Mouse (Mus musculus): ENCODE data around the gene Kctd13.

Kctd13 gene

DNA sequence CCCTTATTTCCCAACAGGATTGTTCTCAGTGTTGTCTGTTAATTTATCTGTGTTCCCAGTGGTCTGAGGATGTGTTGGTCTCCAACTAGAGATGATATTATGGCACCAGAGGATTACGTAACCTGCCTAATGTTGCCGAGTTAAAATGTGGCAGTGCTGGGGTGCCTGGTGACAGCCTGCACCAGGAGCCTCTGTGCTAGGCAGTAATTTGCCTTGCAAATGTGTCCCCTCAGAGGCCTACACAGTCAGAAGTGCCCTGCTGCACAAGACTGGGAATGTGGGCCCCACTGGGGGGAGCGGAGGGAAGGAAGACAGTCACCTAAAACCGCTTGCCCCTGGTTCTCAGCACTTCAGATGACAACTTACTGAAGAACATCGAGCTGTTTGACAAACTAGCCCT is 13.1 kb downstream of the Kctd13 start:
- in situ Hi-C loops (cut with MseI, MboI), result no loop called here

DNA sequence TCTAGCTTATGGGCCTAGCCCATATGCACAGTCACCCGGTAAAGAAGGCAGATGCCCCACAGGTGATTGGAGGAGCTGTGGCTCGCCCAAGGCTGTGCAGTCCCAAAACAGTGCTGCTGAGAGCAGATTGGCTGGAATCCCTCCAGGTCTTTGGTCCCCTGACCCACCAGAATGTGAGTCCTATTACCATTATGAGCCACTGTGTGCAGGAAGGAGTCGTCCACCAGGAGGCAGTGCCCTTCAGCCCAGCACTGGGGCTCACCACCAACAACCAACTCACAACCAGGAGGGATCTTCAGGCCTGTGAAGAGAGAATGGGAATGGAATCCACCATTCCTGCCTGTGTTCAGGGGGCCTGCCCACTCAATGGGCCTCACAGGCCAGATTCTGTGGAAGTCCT is 17.9 kb downstream of the Kctd13 start:
- in situ Hi-C loops (cut with MseI, MboI), result no loop called here

DNA sequence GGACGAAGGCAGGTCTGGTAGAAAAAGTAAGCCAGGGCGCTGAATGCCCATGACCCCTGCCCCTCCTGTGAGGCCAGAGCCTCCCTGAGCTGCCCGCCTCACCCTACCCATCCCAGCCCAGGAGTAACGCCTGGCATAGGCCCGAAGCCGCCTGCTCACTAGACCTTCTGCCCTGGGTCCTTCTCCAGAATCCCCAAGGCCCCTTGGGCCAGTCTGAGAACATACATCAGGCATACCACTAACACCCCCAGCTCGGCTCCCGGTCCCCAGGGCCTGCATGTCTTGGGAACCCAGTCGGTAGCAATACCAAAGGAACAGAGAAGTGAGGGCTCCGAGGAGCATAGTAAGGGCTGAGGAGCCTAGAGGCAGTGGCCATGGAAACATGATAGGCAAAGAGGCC is 19.9 kb downstream of the Kctd13 start:
- in situ Hi-C loops (cut with MseI, MboI), result no loop called here

DNA sequence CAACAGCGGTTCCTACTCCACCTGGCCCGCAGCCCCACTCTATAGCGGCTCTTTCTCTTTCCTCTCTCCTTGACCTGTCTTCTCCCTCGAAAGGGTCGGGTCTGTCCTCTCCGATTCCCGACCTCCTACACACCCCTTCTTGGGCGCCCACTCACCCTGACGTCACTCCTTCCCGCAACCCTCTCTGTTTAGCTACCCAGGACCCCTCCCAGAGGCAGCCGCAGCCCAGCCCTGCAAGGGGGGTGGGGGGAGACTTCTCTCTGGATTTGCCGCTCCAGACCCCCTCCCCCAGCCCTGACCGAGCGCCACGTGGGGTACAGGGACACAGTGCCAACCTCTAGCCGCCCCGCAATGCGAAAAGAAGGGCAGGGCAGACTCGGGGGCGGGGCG is 20.7 kb downstream of the Kctd13 start, which contains the start of gene Asphd1:
Gene Asphd1 (minus strand): TSS at position 180 of the 390 bp plus-strand sequence.
- in situ Hi-C loops (cut with MseI, MboI), result no loop called here

DNA sequence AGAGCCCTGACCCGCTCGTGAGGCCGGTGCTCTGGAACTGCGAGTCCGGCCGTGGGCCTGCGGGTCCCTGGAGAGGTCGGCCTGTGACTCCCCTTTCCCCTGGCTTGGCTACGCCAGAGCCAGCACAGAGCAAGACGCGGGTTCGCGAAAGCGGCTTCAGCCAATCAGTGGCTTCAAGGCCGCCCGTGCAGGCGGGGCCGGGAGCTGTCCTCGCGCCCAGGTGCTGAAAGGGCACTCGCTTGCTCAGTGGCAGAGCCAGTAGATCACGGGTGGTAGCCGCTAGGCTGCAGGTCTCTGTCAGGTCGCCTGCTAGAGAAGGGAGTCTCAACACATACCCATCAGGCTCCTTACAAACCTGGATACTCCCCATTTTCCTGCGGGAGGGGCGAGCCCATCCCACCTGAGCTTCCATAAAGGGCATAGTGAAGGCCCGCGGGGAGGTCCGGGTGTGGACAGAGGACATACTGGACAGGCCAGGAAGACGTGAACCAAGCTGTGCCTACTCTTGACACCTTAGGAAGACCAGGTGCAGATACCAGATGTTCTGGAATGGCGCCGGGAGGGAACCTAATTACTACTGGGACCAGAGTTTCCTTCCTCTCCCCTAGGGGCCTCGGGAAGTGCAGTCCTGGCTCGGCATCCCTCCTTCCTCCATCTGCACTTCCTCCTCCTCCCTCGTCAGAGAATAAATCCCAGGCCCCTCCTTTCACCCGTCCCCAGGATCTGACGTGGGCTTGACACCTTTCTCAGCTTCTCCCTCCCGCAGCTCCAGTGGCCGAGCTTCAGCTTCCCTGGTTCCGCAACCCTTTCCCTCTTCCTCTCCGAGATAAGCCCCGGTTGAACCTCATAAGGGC is 21.3 kb downstream of the Kctd13 start, which contains the start of gene Sez6l2:
Gene Sez6l2 (plus strand): TSS at position 771 of the 854 bp plus-strand sequence.
- in situ Hi-C loops (cut with MseI, MboI), result loop anchor here in 1 of 2 experiments (25.0 kb wide), 1 partner anchor 113 kb away; the partner anchor contains the start of genes 4930451I11Rik and Doc2a

DNA sequence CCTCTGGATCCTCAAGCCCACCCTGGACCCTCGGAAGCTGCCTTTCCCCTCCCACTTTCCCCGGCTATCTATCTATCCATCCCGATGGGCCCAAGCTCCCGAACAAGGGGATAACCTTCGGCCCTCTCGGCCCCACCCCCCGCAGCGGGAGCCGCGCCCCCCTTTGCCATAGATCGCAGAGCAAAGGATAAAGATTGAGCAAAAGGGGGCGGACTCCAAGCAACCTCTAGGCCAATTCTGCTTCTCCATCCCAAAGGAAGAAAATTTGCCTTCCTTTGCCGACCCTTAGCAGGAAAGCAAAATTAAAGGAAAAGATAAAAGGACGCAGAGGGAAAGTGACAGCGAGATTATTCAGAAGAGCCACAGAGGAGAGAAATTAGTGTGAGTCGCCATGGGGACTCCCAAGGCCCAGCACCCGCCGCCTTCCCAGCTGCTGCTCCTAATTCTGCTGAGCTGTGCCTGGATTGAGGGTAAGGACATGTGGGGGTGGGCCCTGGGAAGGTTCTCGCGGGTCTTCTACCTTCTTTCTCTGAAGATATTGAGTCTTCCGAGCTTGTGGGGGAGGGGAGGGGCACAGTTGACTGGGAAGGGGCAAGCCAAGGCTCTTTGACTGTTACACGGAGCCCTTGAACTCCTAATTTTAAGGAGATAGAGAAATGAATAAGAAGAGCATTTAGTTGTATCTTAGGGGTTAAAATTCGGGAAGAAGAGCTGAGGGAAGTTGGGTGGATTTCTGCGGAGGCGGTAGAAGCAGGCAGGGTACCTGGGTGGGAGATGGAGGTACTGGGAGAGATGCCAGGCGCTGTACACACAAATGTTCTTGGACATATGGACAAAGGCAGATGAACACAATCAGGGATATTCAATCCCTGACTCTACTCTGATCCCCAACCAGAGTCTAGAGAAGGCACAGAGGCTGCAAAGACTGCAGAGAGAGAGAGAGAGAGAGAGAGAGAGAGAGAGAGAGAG is 22.3 kb downstream of the Kctd13 start:
- in situ Hi-C loops (cut with MseI, MboI), result loop anchor here in 1 of 2 experiments (25.0 kb wide), 1 partner anchor 114 kb away; the partner anchor contains the start of genes 4930451I11Rik and Doc2a

DNA sequence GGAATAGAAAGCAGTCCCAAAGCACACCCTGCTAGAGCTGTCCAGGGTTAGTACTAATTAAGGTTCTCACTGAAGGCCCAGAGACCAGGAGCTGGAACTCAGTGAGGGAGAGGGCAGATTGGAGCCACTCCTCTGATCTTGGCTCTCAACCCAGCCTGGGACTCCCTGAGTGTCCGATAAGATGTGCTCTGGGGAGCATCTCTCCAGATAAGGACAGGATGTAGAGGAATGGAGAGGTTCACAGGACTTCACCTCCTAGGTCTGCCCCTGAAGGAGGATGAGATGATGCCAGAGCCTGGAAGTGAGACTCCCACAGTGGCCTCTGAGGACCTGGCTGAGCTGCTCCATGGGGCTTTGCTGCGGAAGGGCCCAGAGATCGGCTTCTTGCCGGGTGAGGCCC is 23.1 kb downstream of the Kctd13 start:
- in situ Hi-C loops (cut with MseI, MboI), result loop anchor here in 1 of 2 experiments (25.0 kb wide), 1 partner anchor 114 kb away; the partner anchor contains the start of genes 4930451I11Rik and Doc2a

DNA sequence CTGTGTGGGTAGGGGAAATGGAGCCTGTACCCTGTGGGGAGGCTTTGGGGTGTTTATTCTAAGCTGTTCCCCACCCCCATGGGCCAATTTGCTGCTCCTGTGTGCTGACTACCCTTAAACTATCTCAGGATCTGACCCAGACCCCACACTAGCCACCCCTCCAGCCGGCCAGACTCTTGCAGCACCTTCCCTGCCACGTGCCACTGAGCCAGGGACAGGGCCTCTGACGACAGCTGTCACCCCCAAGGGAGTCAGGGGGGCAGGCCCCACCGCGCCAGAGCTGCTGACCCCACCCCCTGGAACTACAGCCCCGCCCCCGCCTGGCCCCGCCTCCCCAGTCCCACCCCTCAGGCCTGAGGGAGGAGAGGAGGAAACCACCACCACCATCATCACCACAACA is 24.0 kb downstream of the Kctd13 start:
- in situ Hi-C loops (cut with MseI, MboI), result loop anchor here in 1 of 2 experiments (25.0 kb wide), 1 partner anchor 115 kb away; the partner anchor contains the start of genes 4930451I11Rik and Doc2a

DNA sequence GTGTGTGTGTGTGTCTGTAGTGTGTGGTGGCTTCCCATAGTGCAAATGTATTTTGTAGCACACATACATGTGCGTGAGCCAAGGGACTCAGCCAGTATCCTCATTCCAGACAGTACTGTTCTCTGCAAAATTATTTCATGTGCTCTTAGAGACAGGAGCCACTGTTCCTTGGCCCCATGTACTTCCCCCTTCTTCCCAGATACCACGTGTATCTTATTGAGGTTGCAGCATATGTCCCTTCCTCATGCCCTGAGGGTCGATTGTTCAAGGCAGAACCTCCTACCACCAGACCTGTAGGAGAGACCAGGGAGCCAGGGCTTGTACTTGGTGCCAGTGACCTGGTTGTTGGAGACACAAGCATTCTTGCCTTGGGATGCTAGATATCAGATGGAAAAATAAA is 26.4 kb downstream of the Kctd13 start:
- in situ Hi-C loops (cut with MseI, MboI), result loop anchor here in 1 of 2 experiments (25.0 kb wide), 1 partner anchor 118 kb away; the partner anchor contains the start of genes 4930451I11Rik and Doc2a

DNA sequence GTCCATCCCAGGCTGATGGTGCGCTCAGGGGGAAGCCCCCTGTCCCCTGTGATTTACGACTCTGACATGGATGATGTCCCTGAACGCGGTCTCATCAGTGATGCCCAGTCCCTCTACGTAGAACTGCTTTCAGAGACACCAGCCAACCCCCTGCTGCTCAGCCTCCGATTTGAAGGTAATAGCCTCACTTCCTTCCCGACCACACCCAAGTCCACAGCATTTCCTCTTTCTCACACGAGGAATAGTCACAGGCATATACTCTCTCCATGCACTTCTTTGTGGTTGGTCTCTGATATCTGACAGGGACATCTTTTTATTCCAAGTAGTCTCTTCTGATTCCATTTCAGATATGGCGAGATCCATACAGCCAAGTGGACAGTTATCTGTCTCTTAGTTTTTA is 31.1 kb downstream of the Kctd13 start:
- in situ Hi-C loops (cut with MseI, MboI), result loop anchor here (10.0 to 25.0 kb wide), 2 partner anchors 122 to 135 kb away; partner anchors contain the start of genes 4930451I11Rik (in 1 of the 2) and Doc2a (in 1 of the 2)

DNA sequence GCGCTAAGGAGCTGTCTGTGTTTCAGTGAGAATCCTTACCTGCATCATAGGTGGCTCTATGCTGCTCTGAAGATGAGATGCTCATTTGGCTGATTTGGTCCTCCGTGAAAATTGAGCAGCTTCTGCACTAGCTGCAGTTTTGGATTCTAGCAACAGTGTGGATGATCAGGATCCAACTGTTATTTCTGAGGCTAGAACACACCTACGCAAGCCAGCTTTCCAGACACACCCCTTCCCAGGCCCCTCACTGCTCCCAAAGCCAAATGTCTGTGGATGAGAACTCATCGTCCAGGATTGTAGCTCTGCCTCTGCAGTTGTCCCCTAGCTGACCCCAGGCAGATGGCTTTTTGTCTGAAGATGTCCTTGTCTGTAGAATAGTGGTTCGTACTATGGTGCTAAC is 32.4 kb downstream of the Kctd13 start:
- in situ Hi-C loops (cut with MseI, MboI), result loop anchor here (10.0 to 25.0 kb wide), 2 partner anchors 124 to 136 kb away; partner anchors contain the start of genes 4930451I11Rik (in 1 of the 2) and Doc2a (in 1 of the 2)

DNA sequence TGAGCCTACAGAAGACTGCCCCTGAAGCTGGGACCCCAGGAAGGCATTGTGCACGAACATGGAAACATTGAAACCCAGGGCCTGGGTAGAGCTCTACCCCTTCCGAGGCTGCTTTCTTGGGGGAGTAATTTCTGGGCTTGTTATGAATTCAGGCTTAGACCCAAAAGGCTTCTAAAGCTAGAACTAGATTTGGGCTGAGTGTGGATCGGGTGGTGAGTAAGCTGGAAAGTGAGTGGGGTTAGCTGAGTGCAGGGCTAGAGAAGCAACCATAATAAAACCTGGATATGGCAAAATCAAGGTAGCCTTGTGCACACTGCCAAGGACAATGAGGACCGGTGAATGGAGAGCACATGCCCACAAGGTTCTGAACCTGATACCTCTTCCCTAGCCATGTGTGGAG is 33.3 kb downstream of the Kctd13 start:
- in situ Hi-C loops (cut with MseI, MboI), result loop anchor here (10.0 to 25.0 kb wide), 2 partner anchors 125 to 137 kb away; partner anchors contain the start of genes 4930451I11Rik (in 1 of the 2) and Doc2a (in 1 of the 2)

DNA sequence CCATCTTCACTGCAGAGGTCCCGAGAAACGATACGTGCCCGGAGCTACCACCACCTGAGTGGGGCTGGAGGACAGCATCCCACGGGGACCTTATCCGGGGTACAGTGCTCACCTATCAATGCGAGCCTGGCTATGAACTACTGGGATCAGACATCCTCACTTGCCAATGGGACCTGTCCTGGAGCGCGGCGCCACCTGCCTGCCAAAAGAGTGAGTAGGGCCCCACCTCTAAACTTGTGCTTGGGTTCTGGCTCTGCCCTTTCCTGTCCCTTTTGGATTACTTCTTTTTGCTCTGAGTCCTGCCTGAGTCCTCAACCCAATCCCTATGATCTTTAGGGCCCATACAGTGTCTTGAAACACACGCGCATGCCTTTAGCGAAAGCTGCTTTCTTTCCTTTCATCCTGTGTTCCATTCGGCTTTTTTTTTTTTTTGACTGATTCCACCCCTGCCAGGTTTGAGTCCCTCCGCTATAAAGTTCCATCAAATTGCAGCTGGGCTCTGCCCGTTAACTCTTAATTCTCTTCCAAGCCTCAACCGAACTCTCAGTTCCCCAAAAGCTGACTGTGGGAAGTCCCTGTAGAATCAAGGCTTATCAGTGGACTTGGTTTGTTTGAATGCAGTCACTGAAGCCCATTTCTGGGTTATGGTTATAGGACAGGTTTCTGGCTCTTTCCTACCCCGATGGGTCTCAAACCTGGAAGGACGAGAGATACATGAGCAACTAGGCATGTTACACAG is 35.0 kb downstream of the Kctd13 start:
- in situ Hi-C loops (cut with MseI, MboI), result loop anchor here (10.0 to 25.0 kb wide), 2 partner anchors 126 to 139 kb away; partner anchors contain the start of genes 4930451I11Rik (in 1 of the 2) and Doc2a (in 1 of the 2)

DNA sequence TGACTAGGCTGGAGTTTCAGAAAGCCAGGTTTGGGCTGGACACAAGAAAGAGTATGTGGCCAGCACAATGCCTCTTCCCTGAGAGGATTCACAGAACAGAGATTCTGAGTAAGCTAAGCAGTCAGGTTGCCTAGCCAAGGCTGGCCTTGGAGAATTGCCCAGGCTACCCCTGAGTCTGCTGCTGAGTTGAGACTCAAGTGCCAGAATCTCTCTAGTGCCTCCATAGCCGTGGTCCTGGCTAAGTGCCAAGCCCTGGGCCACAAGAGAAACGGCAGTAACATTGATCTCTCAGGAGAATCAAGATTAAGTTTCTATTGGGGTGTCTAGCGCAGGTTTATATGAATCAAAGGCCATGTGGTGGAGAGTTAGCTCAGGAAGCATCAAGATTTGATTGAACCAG is 36.9 kb downstream of the Kctd13 start:
- in situ Hi-C loops (cut with MseI, MboI), result loop anchor here (10.0 to 25.0 kb wide), 2 partner anchors 128 to 141 kb away; partner anchors contain the start of genes 4930451I11Rik (in 1 of the 2) and Doc2a (in 1 of the 2)

DNA sequence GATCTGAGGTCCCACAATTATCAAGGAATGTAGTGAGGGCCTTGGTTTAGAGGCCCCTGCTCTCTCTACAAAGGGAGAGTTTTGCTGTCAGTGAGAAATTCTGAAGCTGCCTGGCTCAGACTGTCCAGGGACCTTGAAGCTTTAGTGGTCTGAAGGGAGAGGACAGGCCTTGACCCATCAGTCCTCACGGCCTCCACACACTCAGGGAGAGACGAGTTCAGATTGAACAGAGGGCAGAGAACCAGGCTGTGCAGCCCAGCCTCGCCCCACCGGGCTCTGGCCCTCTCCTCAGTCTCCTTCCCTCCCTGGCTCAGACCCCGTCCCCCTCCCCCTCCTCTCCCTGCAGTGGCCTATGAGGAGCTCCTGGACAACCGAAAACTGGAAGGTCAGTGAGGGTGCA is 38.7 kb downstream of the Kctd13 start:
- in situ Hi-C loops (cut with MseI, MboI), result loop anchor here (10.0 to 25.0 kb wide), 2 partner anchors 130 to 143 kb away; partner anchors contain the start of genes 4930451I11Rik (in 1 of the 2) and Doc2a (in 1 of the 2)

DNA sequence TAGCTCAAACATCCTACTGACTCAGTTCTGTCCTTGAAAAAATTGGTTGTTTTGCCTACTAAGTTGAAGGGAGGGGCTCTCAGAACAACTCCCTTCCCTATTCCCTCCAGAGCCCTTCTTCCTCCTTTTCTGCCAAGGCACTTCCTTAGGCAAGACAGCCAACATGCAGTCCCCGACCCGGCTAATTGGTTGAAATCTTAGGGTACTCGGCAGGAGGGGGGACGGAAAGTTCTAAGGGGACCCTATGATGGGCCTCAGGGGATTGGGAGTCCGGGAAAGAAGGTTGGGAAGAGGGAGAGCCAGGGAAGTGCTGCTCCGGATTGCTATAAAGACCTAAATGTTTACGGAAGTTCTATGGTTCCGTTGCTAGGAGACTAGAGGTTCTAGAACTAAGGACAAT is 46.8 kb downstream of the Kctd13 start:
- in situ Hi-C loops (cut with MseI, MboI), result no loop called here

DNA sequence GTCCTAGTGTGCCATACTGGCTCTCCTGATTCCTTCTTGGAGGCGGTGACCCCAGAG is 47.0 kb downstream of the Kctd13 start, which contains the start of gene Cdipt:
Gene Cdipt (plus strand): TSS at position 22 of the 57 bp plus-strand sequence.
- in situ Hi-C loops (cut with MseI, MboI), result no loop called here

DNA sequence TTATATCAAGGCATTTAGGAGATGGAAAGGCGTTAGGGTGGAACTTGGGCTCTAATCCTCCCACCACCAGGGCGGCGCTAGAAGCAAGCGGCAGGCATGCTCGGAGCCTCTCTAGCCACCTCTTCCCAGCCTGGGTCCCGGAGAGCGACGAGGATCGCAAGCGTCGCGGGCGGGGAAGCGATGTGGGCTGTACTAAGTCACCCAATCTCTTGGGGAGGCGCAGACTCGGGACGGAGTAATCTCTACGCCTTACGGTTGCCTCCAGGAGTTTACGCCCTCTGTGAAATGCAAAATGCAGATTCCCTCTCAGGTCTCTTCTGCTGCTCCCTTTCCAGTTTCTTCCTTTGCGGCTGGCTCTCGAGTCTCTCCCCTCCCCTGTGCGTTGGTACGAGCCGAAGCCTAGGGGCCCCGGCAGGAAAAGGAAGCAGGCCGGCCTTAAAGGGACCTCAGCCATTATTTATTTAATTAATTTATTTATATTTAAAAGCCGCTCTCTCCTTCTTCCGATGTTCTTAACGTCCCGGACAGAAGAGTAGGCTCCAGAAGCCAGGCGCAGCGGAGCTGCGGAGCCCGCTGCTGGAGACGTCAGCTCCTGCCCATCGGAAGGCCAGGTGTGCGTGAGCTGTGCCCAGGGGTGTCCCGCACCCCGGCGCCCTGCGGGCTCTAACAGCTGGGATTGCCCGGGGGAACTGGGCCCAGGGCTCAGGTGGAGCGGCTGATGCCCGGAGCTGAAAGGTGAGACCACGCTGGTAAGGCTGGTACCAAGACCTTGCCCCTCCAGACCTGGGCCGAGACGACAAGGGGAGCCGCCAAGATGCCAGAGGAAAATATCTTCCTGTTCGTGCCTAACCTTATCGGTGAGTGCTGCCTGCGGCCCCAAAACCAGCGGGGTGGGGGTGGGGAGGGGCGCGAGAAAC is 47.5 kb downstream of the Kctd13 start, which contains the start of gene Cdiptos:
Gene Cdiptos (minus strand): TSS at position 149 of the 917 bp plus-strand sequence.
- in situ Hi-C loops (cut with MseI, MboI), result no loop called here

DNA sequence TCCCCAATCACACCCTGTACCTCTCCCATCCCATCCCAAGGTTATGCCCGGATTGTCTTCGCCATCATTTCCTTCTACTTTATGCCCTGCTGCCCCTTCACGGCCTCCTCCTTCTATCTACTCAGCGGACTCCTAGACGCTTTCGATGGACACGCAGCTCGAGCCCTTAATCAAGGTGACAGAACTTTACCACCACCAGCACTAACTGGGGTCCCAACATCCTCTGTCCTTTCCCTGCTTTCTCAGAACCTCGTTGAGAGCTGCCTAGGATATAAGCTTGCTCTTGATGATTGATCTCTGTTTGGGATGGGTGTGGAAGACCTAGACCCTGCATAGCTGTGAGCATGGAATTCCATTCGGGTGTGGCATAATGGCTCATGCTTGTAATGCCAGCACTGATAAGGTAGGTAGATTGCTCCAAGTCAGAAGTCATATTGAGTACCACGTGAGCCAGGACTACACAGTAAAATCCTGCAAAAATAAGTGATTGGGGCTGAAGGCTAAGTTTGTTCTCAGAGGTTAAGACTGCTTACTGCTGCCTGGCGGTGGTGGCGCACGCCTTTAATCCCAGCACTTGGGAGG is 48.3 kb downstream of the Kctd13 start:
- in situ Hi-C loops (cut with MseI, MboI), result no loop called here
